ENCODE assay signal across 15 mouse cellular contexts in genomic region chr4:142953724-142954123, GRCm38 (mm10).
A peak's percentile ranks its signal among the peaks of the same experiment; 100 is the strongest.
DNase-seq lines count a peak whose midpoint lies in the region; ATAC-seq lines count a peak whose summit lies in the region.
"Had no signal": no experiment of that assay in that cellular context is flagged by ENCODE, and none has a peak within 500 bp of the region (broad histone marks: within the 10 kb centered on the region; RNA-seq: fewer than 3 reads in every experiment).

No protein-coding gene starts in this region.

- peak; percentile 74 for ATAC-seq in midbrain, embryonic 13.5 days
- ATAC-seq: inflammation-experienced regulatory T-cells, adult 6 months; liver, postnatal 0 days had no signal

- peaks cover 19% of the 10 kb centered on the region for H3K4me1 ChIP-seq in hindbrain, embryonic 10.5 days (replicated peaks)
- H3K4me1 ChIP-seq in midbrain, embryonic 13.5 days (replicated peaks), result peaks cover 39% of the 10 kb centered on the region
- H3K4me1 ChIP-seq: heart, embryonic 13.5 days; megakaryocyte, embryonic 14.5 days had no signal

- 0 out of 2 replicates have a peak, but pooled peaks cover 5% of the 10 kb centered on the region for H3K27me3 ChIP-seq in hindbrain, embryonic 10.5 days (ENCODE audit: insufficient read depth, poor library complexity, severe bottlenecking)
- H3K27me3 ChIP-seq in midbrain, embryonic 13.5 days, result 0 out of 2 replicates have a peak, but pooled peaks cover 3% of the 10 kb centered on the region
- H3K27me3 ChIP-seq: megakaryocyte, embryonic 14.5 days had no signal

- H3K27ac ChIP-seq in hindbrain, embryonic 10.5 days, result no peak overlapping the region
- peak overlapping the region; percentile 66 for H3K27ac ChIP-seq in midbrain, embryonic 13.5 days
- H3K27ac ChIP-seq: heart, embryonic 13.5 days had no signal

- H3K36me3 ChIP-seq in hindbrain, embryonic 10.5 days, result no peaks in the 10 kb centered on the region
- no peaks in the 10 kb centered on the region for H3K36me3 ChIP-seq in midbrain, embryonic 13.5 days
- H3K36me3 ChIP-seq: heart, embryonic 13.5 days had no signal

- H3K4me2 ChIP-seq in midbrain, embryonic 13.5 days (replicated peaks), result peak overlapping the region; percentile 13; the same call in 1 of the 2 replicates
- H3K4me2 ChIP-seq: heart, embryonic 13.5 days had no signal

- WGBS in hindbrain, embryonic 10.5 days, result 32% methylated on average over 9 of the region's 9 CpGs
- WGBS in midbrain, embryonic 13.5 days, result 4% methylated on average over 9 of the region's 9 CpGs

- H3K9me3 ChIP-seq in hindbrain, embryonic 10.5 days, result no peaks in the 10 kb centered on the region
- no peaks in the 10 kb centered on the region for H3K9me3 ChIP-seq in midbrain, embryonic 13.5 days
- H3K9me3 ChIP-seq: heart, embryonic 13.5 days had no signal

- no peak overlapping the region for H3K4me3 ChIP-seq in hindbrain, embryonic 10.5 days
- no peak overlapping the region for H3K4me3 ChIP-seq in midbrain, embryonic 13.5 days (replicated peaks)
- H3K4me3 ChIP-seq: heart, embryonic 13.5 days; megakaryocyte, embryonic 14.5 days had no signal

- peak; percentile 56 for DNase-seq in brain, adult 2 months (ENCODE audit: low read depth, low spot score)
- DNase-seq in embryo, embryonic 10 days (ENCODE audit: low spot score), result peak; percentile 56
- peak; percentile 34 for DNase-seq in hindbrain, embryonic 10.5 days (ENCODE audit: low spot score)
- no peak for DNase-seq in cerebellum, adult 11 months
- no peak for DNase-seq in spleen, postnatal 10 days (ENCODE audit: low spot score in 2 of 2)
- no peak for DNase-seq in gastrocnemius, postnatal 4 days (ENCODE audit: low spot score in 2 of 2)
- DNase-seq: adrenal gland, postnatal 36 days; cerebellum, adult 8-10 months; kidney, postnatal 4 days; liver, postnatal 0 days; thymus, adult 2 months had no signal

- no peak overlapping the region for H3K9ac ChIP-seq in midbrain, embryonic 13.5 days (replicated peaks)
- H3K9ac ChIP-seq: heart, embryonic 13.5 days; liver, postnatal 0 days had no signal

Comparison
In these comparisons a context has a peak if more than half of its experiments do, and no peak if none do; other contexts are left out.
1. DNase-seq: peak in brain, adult 2 months (single experiment), embryo, embryonic 10 days (single experiment) and hindbrain, embryonic 10.5 days (single experiment); none in cerebellum, adult 11 months (single experiment), spleen, postnatal 10 days (0 of 2) and gastrocnemius, postnatal 4 days (0 of 2).